Mouse (Mus musculus) liver, embryonic 16.5 days (tissue): ENCODE data around the gene Phospho2. TPM values are rescaled to one million over a fixed set of nuclear protein-coding genes. Genes with fewer than 3 reads are reported as not detected.

ENCODE experiments used
- ATAC-seq: fragments of 200-750 bp; cut with Nextera tagmentation; 2 replicates; pipeline ENCODE4 v1.8.0; 2017; ENCODE audit warnings: low read depth, mild to moderate bottlenecking, moderate number of reproducible peaks, moderate library complexity
- H3K27ac ChIP-seq: fragments of 300-500 bp; sonication (generic); 2 replicates; pipeline ENCODE4 v1.5.1; 2014; ENCODE audit warnings: mild to moderate bottlenecking, low read length
- H3K27me3 ChIP-seq: fragments of 300-500 bp; sonication (generic); 2 replicates; pipeline ENCODE4 v1.6.1; 2014; ENCODE audit warnings: low read depth, low read length, mixed read lengths; ENCODE audit not compliant: control insufficient read depth, insufficient read depth
- H3K36me3 ChIP-seq: fragments of 300-500 bp; sonication (generic); 2 replicates; pipeline ENCODE4 v1.6.1; 2014; ENCODE audit warnings: mild to moderate bottlenecking; ENCODE audit not compliant: control insufficient read depth, insufficient read depth
- H3K4me1 ChIP-seq: fragments of 300-500 bp; sonication (generic); 2 replicates; pipeline ENCODE4 v1.6.1; 2014; ENCODE audit warnings: low read depth, low read length, mixed read lengths; ENCODE audit not compliant: control insufficient read depth
- H3K4me2 ChIP-seq: fragments of 300-500 bp; sonication (generic); 2 replicates; pipeline ENCODE4 v1.6.1; 2014; ENCODE audit warnings: low read depth, low read length, mixed read lengths
- H3K4me3 ChIP-seq: fragments of 300-500 bp; sonication (generic); 2 replicates; pipeline ENCODE4 v1.5.1; 2014; ENCODE audit warnings: low read depth, mild to moderate bottlenecking, low read length
- H3K9ac ChIP-seq: fragments of 300-500 bp; sonication (generic); 2 replicates; pipeline ENCODE4 v1.6.1; 2014; ENCODE audit warnings: low read depth, low read length
- H3K9me3 ChIP-seq: fragments of 300-500 bp; sonication (generic); replicated peaks from 2 replicates; pipeline ENCODE4 v1.6.1; 2016; ENCODE audit warnings: low read length; ENCODE audit not compliant: control insufficient read depth
- WGBS: fragments of 180-500 bp; shearing (Covaris S2); extraction: QIAGEN DNeasy Blood & Tissue Kit; methylation state at CpG from one replicate; pipeline ENCODE4 v1.1.7; 2014; ENCODE audit not compliant: insufficient replicate concordance; 5-methylcytosine and 5-hydroxymethylcytosine counted together
- polyA plus RNA-seq: library from polyadenylated mRNA; unstranded; fragments of >200 nt; fragmentation: Nextera tagmentation; extraction: Ambion mirVana; gene quantifications from 2 replicates; pipeline ENCODE4 v1.2.1, GENCODE M21; 2015

Gene Phospho2
- polyA plus RNA-seq, 1 experiment from 2014 or later, result 10.5 TPM

- Histone ChIP-seq H3K4me3 (no peak overlapping the region), H3K4me2 (no peak overlapping the region), H3K9me3 (no peaks in the 10 kb centered on the region), H3K4me1 (no peaks in the 10 kb centered on the region), H3K27me3 (no peaks in the 10 kb centered on the region), H3K9ac (no peak overlapping the region), H3K27ac (no peak overlapping the region), H3K36me3 (peaks cover 19% of the 10 kb centered on the region)
- ATAC-seq, result no peak
- WGBS, result 81% methylated on average over 5 of the region's 7 CpGs
Measured at GRCm38 (mm10) chr2:69837244-69837967, 48.0 kb downstream of the Phospho2 start.

DNA sequence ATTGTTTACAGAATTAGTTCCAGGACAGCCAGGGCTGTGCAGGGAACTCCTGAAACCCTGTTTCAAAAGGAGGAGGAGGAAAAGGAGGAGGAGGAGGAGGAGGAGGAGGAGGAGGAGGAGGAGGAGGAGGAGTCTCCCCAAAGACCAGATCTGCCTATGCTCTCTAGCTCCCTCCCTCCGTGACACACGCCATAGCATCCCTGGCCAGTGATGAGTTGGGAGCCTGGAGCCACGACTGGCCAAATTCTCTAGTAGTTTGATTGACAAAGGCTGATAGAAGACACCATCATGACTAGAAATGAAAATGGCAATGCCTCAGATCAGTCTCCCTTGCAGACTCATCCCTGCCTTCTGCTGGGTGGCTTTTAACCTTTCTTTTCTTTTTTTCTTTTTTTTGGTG is 48.6 kb downstream of the Phospho2 start:
- Histone ChIP-seq H3K27ac (no peak overlapping the region), H3K4me3 (no peak overlapping the region), H3K4me1 (no peaks in the 10 kb centered on the region), H3K9me3 (no peaks in the 10 kb centered on the region), H3K27me3 (no peaks in the 10 kb centered on the region), H3K9ac (no peak overlapping the region), H3K4me2 (no peak overlapping the region), H3K36me3 (peaks cover 19% of the 10 kb centered on the region)
- WGBS, result 41% methylated on average over 3 of the region's 3 CpGs
- peak; percentile 30; the same call in 1 of the 2 replicates for ATAC-seq

- Histone ChIP-seq H3K27me3 (no peaks in the 10 kb centered on the region), H3K9me3 (no peaks in the 10 kb centered on the region)
Measured at GRCm38 (mm10) chr2:69838707-69839106, 49.3 kb downstream of the Phospho2 start.

DNA sequence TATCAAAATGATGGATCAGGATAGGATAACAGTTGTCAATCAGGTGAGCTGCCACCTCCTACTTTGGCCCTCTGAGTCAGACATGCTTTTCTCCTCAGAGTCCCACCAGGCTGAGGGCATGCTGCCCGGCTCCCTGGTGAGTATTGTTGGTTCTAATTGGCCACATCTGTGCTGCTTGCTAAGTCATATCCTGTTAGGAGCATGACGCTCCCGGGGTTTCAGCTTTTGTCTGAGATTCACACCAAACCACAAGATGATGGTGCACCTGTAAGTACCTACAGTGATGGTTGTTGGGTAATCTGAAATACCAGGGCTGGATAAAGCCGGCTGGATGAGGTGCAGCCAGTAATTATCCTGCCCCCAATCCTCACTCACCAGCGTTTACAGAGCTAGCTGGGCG is 50.8 kb downstream of the Phospho2 start:
- no peaks in the 10 kb centered on the region for H3K27me3 ChIP-seq
- H3K9me3 ChIP-seq, result no peaks in the 10 kb centered on the region
- no peak overlapping the region for H3K4me3 ChIP-seq
- H3K9ac ChIP-seq, result no peak overlapping the region
- no peak overlapping the region for H3K27ac ChIP-seq
- WGBS, result 43% methylated on average over 6 of the region's 6 CpGs
- no peak for ATAC-seq
- H3K36me3 ChIP-seq, result peaks cover 5% of the 10 kb centered on the region; the same call in 1 of the 2 replicates
- H3K4me1 ChIP-seq, result no peaks in the 10 kb centered on the region
- no peak overlapping the region for H3K4me2 ChIP-seq

More at GRCm38 (mm10) chr2:69838707-69839106, 49.3 kb downstream of the Phospho2 start:
- H3K4me1 ChIP-seq, result no peaks in the 10 kb centered on the region
- no peak overlapping the region for H3K9ac ChIP-seq
- H3K27ac ChIP-seq, result no peak overlapping the region
- no peak overlapping the region for H3K4me3 ChIP-seq
- no peak for ATAC-seq
- peaks cover 14% of the 10 kb centered on the region for H3K36me3 ChIP-seq
- no peak overlapping the region for H3K4me2 ChIP-seq

DNA sequence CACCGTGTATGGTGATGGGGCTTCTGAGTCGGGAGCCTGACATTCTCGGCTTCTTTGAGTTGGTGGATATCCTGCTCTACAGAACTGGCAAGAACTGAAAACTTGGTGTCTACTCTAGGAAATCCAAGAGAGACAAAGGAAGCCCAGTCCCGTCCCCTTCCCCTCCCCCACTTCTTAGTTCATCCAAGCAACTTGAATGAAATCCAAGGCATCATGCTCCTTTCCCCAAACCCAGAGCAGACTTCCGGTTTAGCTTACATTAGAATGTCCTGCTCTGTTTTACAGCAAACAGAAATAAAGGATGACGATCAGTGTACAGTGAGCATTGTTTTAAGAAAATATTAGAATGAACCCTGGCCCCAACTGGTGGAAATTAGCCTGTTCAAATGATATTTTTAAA is 59.8 kb downstream of the Phospho2 start:
- Histone ChIP-seq H3K4me3 (no peak overlapping the region), H3K9me3 (no peaks in the 10 kb centered on the region), H3K36me3 (no peaks in the 10 kb centered on the region), H3K9ac (no peak overlapping the region), H3K27ac (no peak overlapping the region), H3K4me1 (peaks cover 7% of the 10 kb centered on the region), H3K4me2 (no peak overlapping the region), H3K27me3 (no peaks in the 10 kb centered on the region)
- ATAC-seq, result no peak
- WGBS, result 65% methylated on average over 6 of the region's 6 CpGs

Other genes with a start within 250 kb of the Phospho2 start
- 0.08 TPM in 2 replicates for gene Lrp2, start 203.6 kb upstream of the Phospho2 start, polyA plus RNA-seq
- gene Bbs5, start 142.5 kb upstream of the Phospho2 start, polyA plus RNA-seq, result 2.1 and 2.8 TPM in 2 replicates
- gene Klhl41, start 119.5 kb upstream of the Phospho2 start, polyA plus RNA-seq, result 0.58 and 1.2 TPM in 2 replicates
- gene Fastkd1, start 76.1 kb upstream of the Phospho2 start, polyA plus RNA-seq, result 2.9 and 3.3 TPM in 2 replicates
- 45.7 and 49.5 TPM in 2 replicates for gene Ppig, start 67.1 kb upstream of the Phospho2 start, polyA plus RNA-seq
- 0.08 and 0.20 TPM in 2 replicates for gene Ccdc173, start within 50 bp of the Phospho2 start, polyA plus RNA-seq
- gene Klhl23, start 32.3 kb downstream of the Phospho2 start, polyA plus RNA-seq, result 19.6 and 22.4 TPM in 2 replicates
- gene Ssb, start 71.9 kb downstream of the Phospho2 start, polyA plus RNA-seq, result 103 and 116 TPM in 2 replicates
- 23.5 and 29.7 TPM in 2 replicates for gene Mettl5, start 96.0 kb downstream of the Phospho2 start, polyA plus RNA-seq
- gene Ubr3, start 107.6 kb downstream of the Phospho2 start, polyA plus RNA-seq, result 4.8 and 5.6 TPM in 2 replicates
- gene Myo3b, start 249.5 kb downstream of the Phospho2 start, polyA plus RNA-seq, result not detected in 2 replicates